Mouse (Mus musculus) lung, postnatal 25 days (tissue): ENCODE results near the gene Zfp972.
"Not testable (repeated sequence)": the region's sequence is repeated elsewhere in the genome, so short reads cannot be mapped to it uniquely, and the experiment has no call there.

ENCODE experiments used
- DNase-seq: peaks from one replicate; pipeline ENCODE4 v3.0.0; 2022; ENCODE audit warnings: low spot score

Gene Zfp972

GRCm38 (mm10) chr2:177925563-177926103 lies at the start of gene Zfp972:
Gene Zfp972, minus strand, starts transcription at chr2:177925613.
- DNase-seq = not testable (repeated sequence)

- DNase-seq = not testable (repeated sequence)
These were observed 49.4 kb upstream of the Zfp972 start for GRCm38 (mm10) chr2:177974814-177975213.

- DNase-seq = peak; percentile 93
These were observed 31.7 kb upstream of the Zfp972 start, which contains the start of gene Gm14326 for GRCm38 (mm10) chr2:177957145-177957544. Gene Gm14326, minus strand, starts transcription at chr2:177957297.

DNA sequence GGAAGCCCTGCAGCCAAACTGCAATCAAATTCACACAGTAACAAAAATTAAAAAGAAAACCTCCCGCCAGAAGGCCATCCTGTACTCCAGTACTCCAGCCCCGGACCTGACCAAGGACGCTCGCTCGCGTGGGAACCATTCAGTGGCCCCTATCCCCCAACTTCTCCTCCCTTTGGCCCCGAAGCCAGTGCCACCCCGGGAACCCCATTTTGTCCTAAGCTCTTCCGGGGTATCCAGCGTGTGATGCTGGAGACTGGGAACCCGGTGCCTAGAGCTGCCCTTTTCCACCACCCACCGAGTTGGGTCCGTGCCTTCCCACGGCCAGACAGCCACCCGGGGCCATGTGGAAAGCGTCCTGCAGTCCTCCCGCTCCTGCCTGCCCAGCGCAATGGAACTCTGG lies 31.3 kb upstream of the Zfp972 start:
- DNase-seq = not testable (repeated sequence)

GRCm38 (mm10) chr2:177903276-177903675 lies 22.1 kb downstream of the Zfp972 start:
- DNase-seq = not testable (repeated sequence)

- not testable (repeated sequence) for DNase-seq
These were observed 27.2 kb downstream of the Zfp972 start for GRCm38 (mm10) chr2:177898171-177898570.

- not testable (repeated sequence) for DNase-seq
These were observed 28.3 kb downstream of the Zfp972 start, which contains the start of gene Gm14327 for GRCm38 (mm10) chr2:177897046-177897578. Gene Gm14327, plus strand, starts transcription at chr2:177897096.

DNA sequence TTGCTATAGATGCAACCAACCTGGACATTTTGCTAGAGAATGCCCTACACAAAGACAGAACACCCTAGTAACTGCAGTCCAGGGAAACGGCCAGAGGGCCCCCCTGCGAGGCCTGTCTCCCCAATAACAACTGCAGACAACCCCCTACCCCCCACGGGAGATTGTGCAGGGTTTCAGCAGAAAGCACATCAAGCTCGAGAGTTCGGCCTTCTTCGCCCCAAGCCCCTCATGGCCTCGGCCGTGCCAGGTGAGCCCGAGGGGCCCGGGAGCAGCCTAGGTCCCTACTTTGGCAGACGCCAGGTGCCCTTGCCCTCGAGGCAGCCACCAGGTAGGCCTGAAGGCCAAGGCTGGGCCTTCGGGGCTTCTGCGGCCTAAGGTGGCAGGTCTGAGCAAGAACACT lies 37.7 kb downstream of the Zfp972 start:
- DNase-seq = not testable (repeated sequence)

DNA sequence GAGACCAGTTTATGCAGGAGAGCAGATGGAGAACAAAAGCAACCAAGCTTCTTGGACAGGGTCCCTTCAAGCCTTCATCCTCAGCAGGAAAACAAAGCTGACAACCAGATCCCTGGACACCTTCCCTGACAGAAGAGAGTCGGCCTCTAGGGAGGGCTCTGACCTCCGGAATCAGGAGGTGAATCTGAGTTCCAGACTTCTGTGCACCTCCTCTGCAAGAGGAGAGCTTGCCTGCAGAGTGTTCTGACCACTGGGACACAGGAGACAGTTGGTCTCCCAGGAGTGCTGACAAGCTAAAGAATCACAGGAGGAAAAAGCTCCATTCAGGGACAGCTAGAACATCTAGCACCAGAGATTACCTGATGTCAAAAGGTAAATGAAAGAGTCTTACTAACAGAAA lies 63.2 kb downstream of the Zfp972 start:
- DNase-seq = not testable (repeated sequence)
